Mouse (Mus musculus): ENCODE results near the gene Nkd2. TPM values are rescaled to one million over a fixed set of nuclear protein-coding genes. Genes with fewer than 3 reads are reported as not detected.

Nkd2 gene
- 3.5 and 4.4 TPM in 2 replicates for polyA plus RNA-seq (2012; rRNA removed)

DNA sequence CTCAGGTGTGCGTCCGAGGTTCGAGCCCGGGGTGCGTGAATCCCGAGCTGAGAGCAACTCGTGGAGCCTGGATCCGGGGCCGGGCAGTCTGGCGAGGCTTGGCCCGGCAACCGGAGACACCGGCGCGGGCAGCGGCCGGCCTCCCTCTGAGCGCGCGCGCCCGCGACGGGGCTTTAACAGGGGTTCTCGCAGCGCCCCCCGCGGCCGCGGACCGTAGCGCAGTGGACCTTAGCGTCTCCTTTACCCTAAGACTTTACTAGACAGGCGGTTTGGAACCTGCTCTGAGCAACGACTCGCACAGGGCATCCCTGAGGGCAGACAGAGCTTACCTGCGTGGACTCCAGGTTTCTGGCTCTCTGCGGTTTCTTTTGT lies at the start of gene Nkd2:
Gene Nkd2 (minus strand): TSS at position 167 of the 372 bp plus-strand sequence.
- H3K4me1 ChIP-seq (ENCODE audit: control insufficient read depth, insufficient read depth, low read length) = no peaks in the 10 kb centered on the region
- TF ChIP-seq POLR2A (IDR thresholded peaks at IDR 0.05; ENCODE audit: extremely low read depth, insufficient read depth, low read length) = no peak
- peak; percentile 32 for TF ChIP-seq CTCF (IDR thresholded peaks at IDR 0.05; ENCODE audit: extremely low read depth, insufficient read depth, low read length)
- peak within 1 kb of the TSS; percentile 54 for H3K4me3 ChIP-seq (ENCODE audit: insufficient read depth, low read length)
- no peak within 1 kb of the TSS for H3K27ac ChIP-seq (ENCODE audit: insufficient read depth, low read length)

DNA sequence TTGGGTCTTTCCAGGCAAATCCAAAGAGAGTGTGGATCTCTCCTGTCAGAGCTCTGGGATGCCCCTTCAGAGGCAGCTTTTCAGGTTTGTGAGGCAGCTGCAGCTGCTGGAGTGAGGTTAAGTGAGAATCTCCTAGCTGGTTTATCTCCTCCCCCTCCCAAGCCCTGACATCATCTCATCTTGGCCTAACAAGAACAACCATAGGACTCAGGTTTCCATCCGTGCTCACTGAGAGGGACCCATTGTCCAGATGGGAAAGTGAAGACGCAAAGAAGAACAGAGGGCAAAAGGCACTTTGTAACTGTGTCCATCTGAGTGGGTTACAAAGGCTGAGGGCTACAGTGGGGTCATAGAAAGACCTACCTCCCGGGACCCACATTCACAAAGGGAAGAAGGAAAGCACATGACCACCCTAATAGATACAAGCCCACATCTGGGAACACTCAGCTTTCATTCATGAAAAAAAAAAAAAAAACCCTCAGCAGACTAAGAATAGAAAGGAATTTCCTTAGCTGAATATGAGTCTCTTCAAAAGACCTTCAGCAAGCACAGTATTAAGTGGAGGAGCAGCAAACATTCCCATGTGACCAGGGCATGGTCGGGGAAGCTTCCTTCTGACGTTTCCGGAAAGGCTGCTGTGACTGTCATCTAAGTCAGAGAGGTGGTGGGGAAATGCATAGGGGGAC lies 45.2 kb upstream of the Nkd2 start:
- H3K27ac ChIP-seq (ENCODE audit: insufficient read depth, low read length) = no peak overlapping the region
- H3K4me3 ChIP-seq (ENCODE audit: insufficient read depth, low read length) = no peak overlapping the region
- no peaks in the 10 kb centered on the region; the same call in 1 of the 2 replicates for H3K4me1 ChIP-seq (ENCODE audit: control insufficient read depth, insufficient read depth, low read length)
- TF ChIP-seq POLR2A (IDR thresholded peaks at IDR 0.05; ENCODE audit: extremely low read depth, insufficient read depth, low read length) (no peak), CTCF (IDR thresholded peaks at IDR 0.05; ENCODE audit: extremely low read depth, insufficient read depth, low read length) (no peak)

DNA sequence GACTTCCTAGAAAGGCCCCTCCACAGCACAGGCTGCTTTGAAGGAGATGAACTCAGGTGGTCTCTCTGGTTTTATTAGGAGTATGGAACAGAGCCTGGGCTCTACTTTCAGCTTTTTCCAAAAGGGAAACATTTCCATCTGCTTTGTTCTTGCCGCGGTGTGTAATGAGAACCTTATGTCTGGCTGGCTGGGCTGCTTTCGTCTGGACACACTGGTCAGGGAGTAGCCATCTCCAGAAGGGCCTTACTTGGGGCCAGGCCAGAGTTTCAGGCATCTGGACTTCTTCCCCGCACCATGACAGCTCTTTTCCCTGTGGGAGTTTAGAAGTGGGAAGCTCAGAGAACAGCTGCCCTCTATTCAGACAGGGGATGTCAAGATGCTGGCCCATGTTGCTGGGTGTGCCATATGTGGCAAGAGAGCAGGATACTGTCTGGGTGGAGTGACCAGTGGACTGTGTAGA lies 40.0 kb upstream of the Nkd2 start:
- Histone ChIP-seq H3K27ac (ENCODE audit: insufficient read depth, low read length) (no peak overlapping the region), H3K4me3 (ENCODE audit: insufficient read depth, low read length) (no peak overlapping the region), H3K4me1 (ENCODE audit: control insufficient read depth, insufficient read depth, low read length) (no peaks in the 10 kb centered on the region; the same call in 1 of the 2 replicates)
- no peak for TF ChIP-seq CTCF (IDR thresholded peaks at IDR 0.05; ENCODE audit: extremely low read depth, insufficient read depth, low read length)
- TF ChIP-seq POLR2A (IDR thresholded peaks at IDR 0.05; ENCODE audit: extremely low read depth, insufficient read depth, low read length) = no peak

DNA sequence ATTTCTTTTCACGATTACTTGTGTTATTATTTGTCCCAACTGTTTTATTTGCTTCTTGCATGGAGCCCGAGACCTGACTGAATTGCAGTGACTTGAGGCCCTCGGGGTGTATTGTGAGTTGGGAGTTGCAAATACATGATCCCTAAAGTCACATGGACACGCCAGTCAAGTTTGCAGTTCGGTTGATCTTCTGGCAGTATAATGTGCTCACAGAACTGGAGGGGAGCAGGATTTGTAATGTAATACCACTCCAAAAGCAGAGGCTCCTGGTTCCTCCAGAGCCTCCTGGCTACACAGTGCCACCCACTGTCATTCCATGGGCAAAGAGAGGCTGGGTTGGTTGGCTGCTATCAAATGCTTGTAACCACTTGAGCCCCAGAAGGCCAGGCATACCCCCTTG lies 39.2 kb upstream of the Nkd2 start:
- Histone ChIP-seq H3K4me3 (ENCODE audit: insufficient read depth, low read length) (no peak overlapping the region), H3K27ac (ENCODE audit: insufficient read depth, low read length) (no peak overlapping the region), H3K4me1 (ENCODE audit: control insufficient read depth, insufficient read depth, low read length) (no peaks in the 10 kb centered on the region)
- no peak for TF ChIP-seq POLR2A (IDR thresholded peaks at IDR 0.05; ENCODE audit: extremely low read depth, insufficient read depth, low read length)

DNA sequence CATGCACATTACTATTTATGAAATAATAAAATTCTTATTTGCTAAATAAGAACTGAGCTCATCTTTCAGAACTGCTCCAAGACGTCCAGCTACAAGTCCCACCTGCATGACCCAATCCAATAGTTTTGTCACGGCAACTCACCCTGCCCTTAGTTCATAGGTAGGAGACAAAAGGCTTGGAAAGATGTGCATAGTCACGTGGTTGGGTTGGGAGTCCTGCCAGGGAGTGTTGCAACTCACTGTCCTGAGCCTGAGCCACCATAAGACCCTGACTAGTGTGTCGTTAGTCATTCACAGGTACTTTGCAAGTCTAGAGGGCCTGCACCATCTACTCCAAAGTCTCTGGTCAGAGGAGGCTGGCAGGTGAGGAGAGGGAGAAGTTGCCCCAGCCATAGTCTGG lies 38.6 kb upstream of the Nkd2 start:
- no peak for TF ChIP-seq POLR2A (IDR thresholded peaks at IDR 0.05; ENCODE audit: extremely low read depth, insufficient read depth, low read length)
- no peak for TF ChIP-seq CTCF (IDR thresholded peaks at IDR 0.05; ENCODE audit: extremely low read depth, insufficient read depth, low read length)
- Histone ChIP-seq H3K4me1 (ENCODE audit: control insufficient read depth, insufficient read depth, low read length) (no peaks in the 10 kb centered on the region), H3K27ac (ENCODE audit: insufficient read depth, low read length) (no peak overlapping the region), H3K4me3 (ENCODE audit: insufficient read depth, low read length) (no peak overlapping the region)

DNA sequence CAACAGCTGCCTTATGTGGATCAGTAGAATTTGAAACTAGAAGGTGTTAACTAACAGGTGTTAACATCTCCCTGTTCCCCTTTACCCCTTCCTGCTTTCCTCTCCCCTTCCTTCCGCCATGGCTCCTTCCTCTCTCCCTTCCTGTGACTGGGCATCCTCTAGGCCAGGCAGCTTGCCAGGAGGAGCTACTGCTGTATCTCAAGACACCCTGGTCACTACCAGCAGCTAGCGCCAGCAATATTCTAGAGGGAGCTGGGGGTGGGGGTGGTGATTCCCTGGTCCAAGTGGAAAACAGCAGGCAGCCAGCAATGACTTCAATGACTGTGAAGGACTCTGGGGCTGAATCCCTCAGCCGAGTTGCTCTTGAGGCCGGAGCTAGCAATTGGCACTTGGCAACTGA lies 38.2 kb upstream of the Nkd2 start:
- Histone ChIP-seq H3K27ac (ENCODE audit: insufficient read depth, low read length) (no peak overlapping the region), H3K4me1 (ENCODE audit: control insufficient read depth, insufficient read depth, low read length) (no peaks in the 10 kb centered on the region), H3K4me3 (ENCODE audit: insufficient read depth, low read length) (no peak overlapping the region)
- TF ChIP-seq CTCF (IDR thresholded peaks at IDR 0.05; ENCODE audit: extremely low read depth, insufficient read depth, low read length) = no peak
- no peak for TF ChIP-seq POLR2A (IDR thresholded peaks at IDR 0.05; ENCODE audit: extremely low read depth, insufficient read depth, low read length)

DNA sequence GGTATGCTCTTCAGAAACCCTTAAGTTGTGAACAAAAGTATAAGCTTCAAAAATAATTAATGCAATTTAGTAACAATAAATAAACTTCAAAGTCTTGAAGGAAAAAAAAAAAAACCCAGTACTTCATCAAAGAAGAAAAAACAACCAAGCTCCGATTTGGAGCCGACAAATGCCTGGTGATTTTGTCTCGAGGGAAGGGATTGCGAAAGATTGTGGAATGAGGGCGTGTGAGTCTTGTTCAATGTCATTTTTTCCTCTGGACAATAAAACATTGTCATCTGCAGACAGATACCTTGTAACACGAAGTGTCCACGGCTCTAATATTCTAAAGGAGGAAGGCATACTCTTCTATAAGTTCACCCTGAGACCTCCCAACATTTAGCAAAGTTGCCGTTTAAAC lies 33.9 kb upstream of the Nkd2 start:
- H3K4me3 ChIP-seq (ENCODE audit: insufficient read depth, low read length) = no peak overlapping the region
- TF ChIP-seq POLR2A (IDR thresholded peaks at IDR 0.05; ENCODE audit: extremely low read depth, insufficient read depth, low read length) (no peak), CTCF (IDR thresholded peaks at IDR 0.05; ENCODE audit: extremely low read depth, insufficient read depth, low read length) (no peak)
- no peaks in the 10 kb centered on the region for H3K4me1 ChIP-seq (ENCODE audit: control insufficient read depth, insufficient read depth, low read length)
- no peak overlapping the region for H3K27ac ChIP-seq (ENCODE audit: insufficient read depth, low read length)

DNA sequence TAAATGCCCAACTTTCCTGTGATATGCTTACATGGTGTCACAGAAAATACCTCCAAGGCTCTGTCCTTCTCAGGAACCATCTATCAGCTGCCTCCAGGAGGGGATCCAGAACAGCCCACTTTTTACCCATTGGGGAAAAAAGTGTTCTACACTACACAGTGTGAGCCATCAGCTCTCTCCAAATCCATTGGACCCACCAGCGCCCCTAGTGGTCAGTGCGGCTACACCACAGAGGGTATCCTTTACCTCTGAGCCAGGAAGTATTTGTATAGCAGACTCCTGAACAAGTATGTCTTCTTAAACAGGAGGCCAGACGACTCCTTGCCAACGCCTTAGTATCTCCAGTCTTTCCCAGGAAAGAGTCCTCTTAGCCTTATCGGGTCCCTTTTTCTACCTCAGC lies 32.4 kb upstream of the Nkd2 start:
- Histone ChIP-seq H3K27ac (ENCODE audit: insufficient read depth, low read length) (no peak overlapping the region), H3K4me1 (ENCODE audit: control insufficient read depth, insufficient read depth, low read length) (no peaks in the 10 kb centered on the region), H3K4me3 (ENCODE audit: insufficient read depth, low read length) (no peak overlapping the region)
- TF ChIP-seq CTCF (IDR thresholded peaks at IDR 0.05; ENCODE audit: extremely low read depth, insufficient read depth, low read length) (0 out of 2 replicates have a peak, but pooled peaks have one; percentile 19), POLR2A (IDR thresholded peaks at IDR 0.05; ENCODE audit: extremely low read depth, insufficient read depth, low read length) (no peak)

DNA sequence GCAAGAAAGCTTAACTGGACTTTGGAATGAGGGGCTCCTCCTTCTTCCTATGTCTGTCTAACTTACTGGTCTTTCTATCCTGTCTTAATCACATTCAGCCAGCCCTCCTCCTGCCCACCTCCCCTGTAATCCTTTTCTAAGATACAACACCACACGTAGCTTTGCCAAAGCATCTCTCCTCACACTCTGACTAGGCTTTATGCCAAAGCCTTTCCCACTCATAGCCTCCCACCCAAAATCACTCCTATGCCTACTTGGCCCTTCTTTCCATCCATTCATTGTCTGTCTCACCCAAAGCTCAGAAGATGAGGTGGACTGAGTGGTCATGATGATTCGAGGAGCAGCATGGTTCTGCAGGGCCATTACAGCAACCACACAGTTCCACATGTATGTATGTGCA lies 24.7 kb upstream of the Nkd2 start:
- H3K27ac ChIP-seq (ENCODE audit: insufficient read depth, low read length) = no peak overlapping the region
- H3K4me1 ChIP-seq (ENCODE audit: control insufficient read depth, insufficient read depth, low read length) = no peaks in the 10 kb centered on the region
- H3K4me3 ChIP-seq (ENCODE audit: insufficient read depth, low read length) = no peak overlapping the region
- TF ChIP-seq CTCF (IDR thresholded peaks at IDR 0.05; ENCODE audit: extremely low read depth, insufficient read depth, low read length) (no peak), POLR2A (IDR thresholded peaks at IDR 0.05; ENCODE audit: extremely low read depth, insufficient read depth, low read length) (no peak)
